Mouse (Mus musculus) liver, adult 2 months (tissue): Measurements from ENCODE around the gene Stip1.

ENCODE experiments used
- CTCF ChIP-seq: fragments of 200-500 bp; IDR thresholded peaks from 2 replicates; pipeline ENCODE4 v1.5.1; 2011; ENCODE audit warnings: low read depth, low read length, control low read depth
- POLR2A ChIP-seq: fragments of 200-500 bp; IDR thresholded peaks from 2 replicates; pipeline ENCODE4 v1.6.1; 2011; ENCODE audit warnings: low read length, control low read depth; ENCODE audit not compliant: insufficient read depth; ENCODE audit errors: extremely low read depth

DNA sequence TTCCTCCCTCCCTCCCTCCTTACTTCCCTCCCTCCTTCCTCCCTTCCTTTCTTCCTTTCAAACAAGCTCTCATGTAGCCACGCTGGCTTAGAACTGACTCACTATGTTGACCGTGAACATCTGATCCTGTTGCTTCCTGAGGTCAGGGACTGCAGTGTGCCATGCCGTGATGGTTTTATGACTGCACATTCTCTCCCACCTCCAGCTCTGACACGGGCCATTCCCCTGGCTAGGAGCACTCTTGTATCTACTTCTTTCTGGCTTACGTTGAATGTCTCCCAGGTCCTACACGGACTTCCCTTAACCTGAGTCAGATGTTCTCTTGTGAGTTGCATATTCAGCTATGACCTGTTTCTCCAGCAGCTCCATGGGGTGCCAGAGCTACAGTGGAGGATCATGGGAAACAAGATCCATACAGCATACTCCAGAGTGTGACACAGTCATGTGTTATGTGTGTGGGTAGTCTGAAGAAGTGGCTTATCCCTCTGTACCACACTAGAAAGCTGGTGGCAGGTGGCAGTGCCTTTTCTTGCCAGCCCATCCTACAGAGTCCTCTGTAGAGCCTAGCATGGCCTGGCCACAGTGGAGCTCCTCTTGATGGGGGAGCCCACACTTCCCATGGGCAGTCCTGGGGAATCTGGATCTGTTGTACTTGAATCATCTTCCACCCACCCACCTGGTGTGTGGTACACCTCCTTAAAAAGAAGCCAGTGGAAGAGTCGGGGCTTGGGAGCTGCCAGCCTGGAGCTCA, 41.9 kb upstream of the Stip1 start:
- TF ChIP-seq CTCF (no peak), POLR2A (no peak)
